In the genomic region with DNA sequence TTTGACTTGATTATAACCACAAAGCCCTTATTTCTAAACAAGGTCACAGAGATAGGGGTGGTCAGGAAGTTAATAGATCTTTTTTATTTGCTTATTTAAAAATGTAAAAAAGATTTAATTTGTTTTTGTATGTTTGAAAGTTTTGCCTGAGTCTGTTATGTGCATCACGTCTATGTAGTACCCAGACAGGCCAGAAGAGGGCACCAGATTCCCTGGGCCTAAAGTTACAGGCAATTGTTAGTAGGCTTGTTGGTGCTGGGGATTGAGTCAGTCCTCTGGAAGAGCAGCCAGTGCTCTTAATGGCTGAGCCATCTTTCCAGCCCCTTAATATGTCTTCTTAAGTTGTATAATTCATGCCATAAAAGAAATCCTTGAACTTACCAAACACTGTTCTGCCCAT, we compare ENCODE assay signal across 9 mouse cellular contexts.
A peak's percentile ranks its signal among the peaks of the same experiment; 100 is the strongest.
DNase-seq lines count a peak whose midpoint lies in the region; ATAC-seq lines count a peak whose summit lies in the region.
"Had no signal": no experiment of that assay in that cellular context is flagged by ENCODE, and none has a peak within 500 bp of the region (broad histone marks: within the 10 kb centered on the region; RNA-seq: fewer than 3 reads in every experiment).

No protein-coding gene starts in this region.

- no peak for ATAC-seq in intestine, embryonic 14.5 days (replicated peaks; ENCODE audit: low FRiP score, low TSS enrichment, low read depth)
- ATAC-seq in intestine, embryonic 15.5 days = no peak
- no peak for ATAC-seq in forebrain, embryonic 11.5 days (replicated peaks; ENCODE audit: low FRiP score)

- no peaks in the 10 kb centered on the region for H3K36me3 ChIP-seq in intestine, embryonic 14.5 days (ENCODE audit: control insufficient read depth, insufficient read depth, low read length)
- H3K36me3 ChIP-seq in intestine, embryonic 15.5 days = no peaks in the 10 kb centered on the region
- H3K36me3 ChIP-seq in limb, embryonic 10.5 days = no peaks in the 10 kb centered on the region
- H3K36me3 ChIP-seq in forebrain, embryonic 11.5 days (ENCODE audit: control insufficient read depth, insufficient read depth, low read length) = no peaks in the 10 kb centered on the region
- H3K36me3 ChIP-seq: heart, embryonic 10.5 days had no signal

- peak; percentile 58 for DNase-seq in intestine, embryonic 14.5 days (ENCODE audit: low spot score)
- DNase-seq in A20 (ENCODE audit: low read depth, low spot score) (peak; percentile 37), ES-CJ7 (ENCODE audit: low read depth, low spot score) (peak; percentile 78)
- DNase-seq in limb, embryonic 10.5 days (ENCODE audit: low spot score) = peak; percentile 46
- no peak for DNase-seq in right cerebral cortex, postnatal 36 days (ENCODE audit: low spot score in 2 of 2)
- no peak for DNase-seq in forebrain, embryonic 11.5 days (ENCODE audit: low spot score)
- DNase-seq: cerebellum, adult 18-20 months had no signal

- no peak overlapping the region for H3K4me2 ChIP-seq in intestine, embryonic 14.5 days (ENCODE audit: low read length)
- no peak overlapping the region for H3K4me2 ChIP-seq in intestine, embryonic 15.5 days (replicated peaks)
- no peak overlapping the region for H3K4me2 ChIP-seq in forebrain, embryonic 11.5 days (ENCODE audit: low read depth, low read length, severe bottlenecking)

- H3K9ac ChIP-seq in intestine, embryonic 14.5 days (ENCODE audit: low read length) = no peak overlapping the region
- no peak overlapping the region for H3K9ac ChIP-seq in intestine, embryonic 15.5 days
- no peak overlapping the region for H3K9ac ChIP-seq in forebrain, embryonic 11.5 days (ENCODE audit: low read length)

- no peaks in the 10 kb centered on the region for H3K9me3 ChIP-seq in intestine, embryonic 14.5 days (ENCODE audit: control insufficient read depth, low read length)
- no peaks in the 10 kb centered on the region for H3K9me3 ChIP-seq in intestine, embryonic 15.5 days
- no peaks in the 10 kb centered on the region for H3K9me3 ChIP-seq in limb, embryonic 10.5 days (replicated peaks)
- no peaks in the 10 kb centered on the region for H3K9me3 ChIP-seq in forebrain, embryonic 11.5 days (ENCODE audit: control insufficient read depth, low read length)

- no peak overlapping the region for H3K4me3 ChIP-seq in intestine, embryonic 14.5 days (ENCODE audit: low read depth, low read length)
- H3K4me3 ChIP-seq in intestine, embryonic 15.5 days (replicated peaks) = no peak overlapping the region
- no peak overlapping the region for H3K4me3 ChIP-seq in limb, embryonic 10.5 days
- no peak overlapping the region for H3K4me3 ChIP-seq in forebrain, embryonic 11.5 days (ENCODE audit: low read depth, low read length)
- H3K4me3 ChIP-seq: heart, embryonic 10.5 days had no signal

- no peak overlapping the region for H3K27ac ChIP-seq in intestine, embryonic 14.5 days (ENCODE audit: low read depth)
- H3K27ac ChIP-seq in intestine, embryonic 15.5 days = no peak overlapping the region
- H3K27ac ChIP-seq in limb, embryonic 10.5 days = no peak overlapping the region
- H3K27ac ChIP-seq in forebrain, embryonic 11.5 days (ENCODE audit: low read depth, low read length) = no peak overlapping the region
- H3K27ac ChIP-seq: heart, embryonic 10.5 days had no signal

- no peaks in the 10 kb centered on the region for H3K27me3 ChIP-seq in intestine, embryonic 14.5 days (replicated peaks; ENCODE audit: control insufficient read depth, insufficient read depth, low read length)
- H3K27me3 ChIP-seq in intestine, embryonic 15.5 days (replicated peaks) = no peaks in the 10 kb centered on the region
- H3K27me3 ChIP-seq in limb, embryonic 10.5 days (ENCODE audit: low read depth, poor library complexity, severe bottlenecking) = no peaks in the 10 kb centered on the region
- H3K27me3 ChIP-seq in forebrain, embryonic 11.5 days (ENCODE audit: control insufficient read depth, insufficient read depth, low read length) = no peaks in the 10 kb centered on the region

- H3K4me1 ChIP-seq in intestine, embryonic 14.5 days (replicated peaks; ENCODE audit: control insufficient read depth, insufficient read depth, low read length) = no peaks in the 10 kb centered on the region
- no peaks in the 10 kb centered on the region for H3K4me1 ChIP-seq in intestine, embryonic 15.5 days (replicated peaks)
- no peaks in the 10 kb centered on the region for H3K4me1 ChIP-seq in limb, embryonic 10.5 days
- H3K4me1 ChIP-seq in forebrain, embryonic 11.5 days (replicated peaks; ENCODE audit: control insufficient read depth, insufficient read depth, low read length) = no peaks in the 10 kb centered on the region; the same call in 1 of the 2 replicates
- H3K4me1 ChIP-seq: heart, embryonic 10.5 days had no signal

- WGBS in intestine, embryonic 14.5 days = 76% methylated on average over 1 of the region's 1 CpGs
- 63% methylated on average over 1 of the region's 1 CpGs for WGBS in intestine, embryonic 15.5 days
- 58% methylated on average over 1 of the region's 1 CpGs for WGBS in limb, embryonic 10.5 days
- 50% methylated on average over 1 of the region's 1 CpGs for WGBS in forebrain, embryonic 11.5 days

Comparison
In these comparisons a context has a peak if more than half of its experiments do, and no peak if none do; other contexts are left out.
1. DNase-seq: peak in intestine, embryonic 14.5 days (single experiment), A20 (single experiment), ES-CJ7 (single experiment) and limb, embryonic 10.5 days (single experiment); none in right cerebral cortex, postnatal 36 days (0 of 2) and forebrain, embryonic 11.5 days (single experiment).